Mouse (Mus musculus) bone marrow, adult 2 months (tissue): ENCODE measurements around the gene Olfr700.

ENCODE experiments used
- CTCF ChIP-seq: fragments of 200-500 bp; IDR thresholded peaks from 2 replicates; pipeline ENCODE4 v1.5.1; 2011; ENCODE audit warnings: low read length, control low read depth; ENCODE audit not compliant: control insufficient read depth, insufficient read depth
- POLR2A ChIP-seq: fragments of 200-500 bp; IDR thresholded peaks from 2 replicates; pipeline ENCODE4 v1.6.1; 2011; ENCODE audit warnings: low read depth, mild to moderate bottlenecking, control low read depth, low read length, borderline replicate concordance; ENCODE audit not compliant: control insufficient read depth

- TF ChIP-seq CTCF (no peak), POLR2A (no peak)
These were observed 49.8 kb downstream of the Olfr700 start for GRCm38 (mm10) chr7:106758800-106759199.
